Mouse (Mus musculus) intestine, embryonic 14.5 days (tissue): ENCODE results near the gene Egln1. TPM values are rescaled to one million over a fixed set of nuclear protein-coding genes. Genes with fewer than 3 reads are reported as not detected.
A peak's percentile ranks its signal among the peaks of the same experiment; 100 is the strongest.

Source experiments
- ATAC-seq: fragments of 200-750 bp; cut with Nextera tagmentation; replicated peaks from 2 replicates; pipeline ENCODE4 v1.8.0; 2017; ENCODE audit warnings: low read depth, moderate number of reproducible peaks, moderate TSS enrichment, moderate library complexity; ENCODE audit not compliant: low FRiP score, low TSS enrichment
- DNase-seq: peaks from one replicate; pipeline ENCODE4 v3.0.0-alpha.2; 2018; ENCODE audit warnings: low spot score
- H3K27ac ChIP-seq: fragments of 300-500 bp; sonication (generic); 2 replicates; pipeline ENCODE4 v1.5.1; 2014; ENCODE audit warnings: low read depth, mild to moderate bottlenecking, control low read depth
- H3K27me3 ChIP-seq: fragments of 300-500 bp; sonication (generic); replicated peaks from 2 replicates; pipeline ENCODE4 v1.6.1; 2014; ENCODE audit warnings: low read length, control low read depth; ENCODE audit not compliant: control insufficient read depth, insufficient read depth
- H3K36me3 ChIP-seq: fragments of 300-500 bp; sonication (generic); 2 replicates; pipeline ENCODE4 v1.6.1; 2014; ENCODE audit warnings: low read length, control low read depth; ENCODE audit not compliant: control insufficient read depth, insufficient read depth
- H3K4me1 ChIP-seq: fragments of 300-500 bp; sonication (generic); replicated peaks from 2 replicates; pipeline ENCODE4 v1.6.1; 2014; ENCODE audit warnings: low read length, control low read depth, mixed read lengths; ENCODE audit not compliant: control insufficient read depth, insufficient read depth
- H3K4me2 ChIP-seq: fragments of 300-500 bp; sonication (generic); 2 replicates; pipeline ENCODE4 v1.6.1; 2014; ENCODE audit warnings: low read length
- H3K4me3 ChIP-seq: fragments of 300-500 bp; sonication (generic); 2 replicates; pipeline ENCODE4 v1.5.1; 2014; ENCODE audit warnings: low read depth, low read length, control low read depth, mixed read lengths
- H3K9ac ChIP-seq: fragments of 300-500 bp; sonication (generic); 2 replicates; pipeline ENCODE4 v1.6.1; 2014; ENCODE audit warnings: mild to moderate bottlenecking, low read length
- H3K9me3 ChIP-seq: fragments of 300-500 bp; sonication (generic); 2 replicates; pipeline ENCODE4 v1.6.1; 2016; ENCODE audit warnings: low read length, control low read depth; ENCODE audit not compliant: control insufficient read depth
- WGBS: fragments of 180-500 bp; shearing (Covaris S2); extraction: QIAGEN DNeasy Blood & Tissue Kit; methylation state at CpG from one replicate; pipeline ENCODE4 v1.1.7; 2014; 5-methylcytosine and 5-hydroxymethylcytosine counted together
- polyA plus RNA-seq: library from polyadenylated mRNA; unstranded; fragments of >200 nt; fragmentation: Nextera tagmentation; extraction: Ambion mirVana; gene quantifications from 2 replicates; pipeline ENCODE4 v1.2.1, GENCODE M21; 2014

Gene Egln1
- polyA plus RNA-seq, 1 experiment from 2014 or later = 18.7 TPM

DNA sequence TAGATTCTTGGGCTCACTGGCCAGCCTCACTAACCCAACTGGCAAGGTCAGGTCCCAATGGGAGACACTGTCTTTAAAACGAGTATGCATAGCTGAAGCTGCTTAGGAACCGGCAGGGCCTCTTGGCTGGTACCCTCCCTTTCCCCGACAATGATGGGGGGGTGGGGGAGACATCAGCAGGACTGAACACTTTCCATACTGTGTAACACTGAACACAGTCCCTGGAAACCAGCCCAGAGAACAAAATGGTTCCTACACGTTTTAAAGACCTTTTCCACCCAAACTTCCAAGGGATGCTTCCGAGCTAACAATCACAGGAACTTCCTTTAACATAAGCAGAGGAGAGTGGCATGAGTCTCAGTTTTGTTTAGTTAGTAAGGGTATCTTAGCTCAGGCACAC, 14.0 kb downstream of the Egln1 start:
- WGBS = 91% methylated on average over 5 of the region's 5 CpGs
- no peak for ATAC-seq

DNA sequence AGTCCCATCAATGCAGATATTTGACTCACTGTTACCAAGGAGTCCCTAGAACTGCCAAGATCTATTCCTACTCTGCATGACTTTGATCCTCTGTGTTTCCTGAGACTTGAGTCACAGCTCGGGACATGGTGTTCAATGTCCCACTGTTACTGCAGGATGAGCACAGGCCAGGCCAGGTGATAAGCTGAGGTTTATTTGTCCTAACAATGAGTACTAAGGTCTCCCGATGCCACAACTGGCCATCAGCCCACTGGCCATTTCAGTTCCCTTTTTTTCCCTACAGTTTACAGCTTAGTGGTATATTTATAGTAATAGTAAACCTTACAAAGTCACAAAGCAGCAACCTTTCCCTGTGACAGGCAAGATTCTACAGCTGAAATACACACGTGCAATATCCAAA, 16.7 kb downstream of the Egln1 start:
- no peak for ATAC-seq
- Histone ChIP-seq H3K4me2 (no peak overlapping the region), H3K4me3 (no peak overlapping the region), H3K27ac (no peak overlapping the region), H3K9ac (no peak overlapping the region), H3K27me3 (no peaks in the 10 kb centered on the region), H3K4me1 (no peaks in the 10 kb centered on the region), H3K9me3 (no peaks in the 10 kb centered on the region), H3K36me3 (no peaks in the 10 kb centered on the region)
- no peak for DNase-seq
- WGBS = 83% methylated on average over 3 of the region's 3 CpGs

More for the DNA sequence above, 14.0 kb downstream of the Egln1 start:
- no peaks in the 10 kb centered on the region for H3K9me3 ChIP-seq
- no peak overlapping the region for H3K4me3 ChIP-seq
- no peaks in the 10 kb centered on the region for H3K4me1 ChIP-seq
- DNase-seq = no peak
- no peak overlapping the region for H3K9ac ChIP-seq
- H3K27me3 ChIP-seq = no peaks in the 10 kb centered on the region
- H3K36me3 ChIP-seq = peaks cover 11% of the 10 kb centered on the region
- H3K27ac ChIP-seq = no peak overlapping the region
- no peak overlapping the region for H3K4me2 ChIP-seq

DNA sequence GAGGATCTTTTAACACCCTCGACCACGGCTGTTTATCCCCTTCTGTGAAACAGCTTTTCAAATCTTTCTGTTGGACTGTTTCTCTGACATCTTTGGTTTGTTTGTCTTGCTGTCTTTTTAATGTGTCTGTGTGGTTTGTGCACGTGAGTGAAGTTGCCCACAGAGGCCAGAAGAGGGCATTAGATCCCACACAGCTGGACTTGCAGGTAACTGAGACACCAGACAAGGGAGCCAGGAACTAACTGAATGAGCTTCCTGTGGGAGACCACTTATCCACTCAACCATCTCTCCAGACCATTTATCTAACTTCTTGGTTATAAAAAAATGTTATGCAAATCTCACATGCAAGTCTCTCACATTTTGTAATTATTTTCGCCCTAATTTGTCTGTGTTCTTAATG, 18.5 kb downstream of the Egln1 start:
- H3K9me3 ChIP-seq = no peaks in the 10 kb centered on the region
- no peaks in the 10 kb centered on the region for H3K36me3 ChIP-seq
- WGBS = 82% methylated on average over 4 of the region's 4 CpGs
- peaks cover 12% of the 10 kb centered on the region; the same call in 1 of the 2 replicates for H3K4me1 ChIP-seq
- no peak for DNase-seq
- H3K4me2 ChIP-seq = no peak overlapping the region
- ATAC-seq = no peak
- no peaks in the 10 kb centered on the region for H3K27me3 ChIP-seq
- no peak overlapping the region for H3K9ac ChIP-seq
- H3K27ac ChIP-seq = no peak overlapping the region
- H3K4me3 ChIP-seq = no peak overlapping the region

DNA sequence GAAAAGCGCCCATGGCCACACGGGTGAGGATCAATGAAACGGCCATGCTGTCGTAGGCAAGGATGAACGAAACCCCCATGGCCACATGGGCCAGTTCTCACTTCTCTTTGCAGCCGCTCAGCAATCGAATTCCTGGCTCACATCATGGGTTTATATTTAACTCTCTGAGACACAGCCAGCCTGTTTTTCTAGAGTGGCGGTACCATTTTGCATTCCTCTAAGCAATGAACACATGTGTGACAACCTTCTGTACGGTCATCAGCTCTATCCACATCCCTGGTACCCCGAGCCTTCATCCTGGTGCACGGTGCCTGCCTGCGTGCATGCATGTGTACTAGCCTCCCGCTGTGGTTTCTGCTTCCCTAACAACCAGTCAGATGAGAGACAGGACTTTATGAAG, 19.0 kb downstream of the Egln1 start:
- DNase-seq (no peak), ATAC-seq (no peak)
- H3K27me3 ChIP-seq = no peaks in the 10 kb centered on the region
- no peaks in the 10 kb centered on the region for H3K36me3 ChIP-seq
- H3K4me2 ChIP-seq = no peak overlapping the region
- no peaks in the 10 kb centered on the region for H3K9me3 ChIP-seq
- no peak overlapping the region for H3K9ac ChIP-seq
- no peak overlapping the region for H3K4me3 ChIP-seq
- no peak overlapping the region for H3K27ac ChIP-seq
- H3K4me1 ChIP-seq = peaks cover 16% of the 10 kb centered on the region; the same call in 1 of the 2 replicates
- WGBS = 86% methylated on average over 13 of the region's 13 CpGs

DNA sequence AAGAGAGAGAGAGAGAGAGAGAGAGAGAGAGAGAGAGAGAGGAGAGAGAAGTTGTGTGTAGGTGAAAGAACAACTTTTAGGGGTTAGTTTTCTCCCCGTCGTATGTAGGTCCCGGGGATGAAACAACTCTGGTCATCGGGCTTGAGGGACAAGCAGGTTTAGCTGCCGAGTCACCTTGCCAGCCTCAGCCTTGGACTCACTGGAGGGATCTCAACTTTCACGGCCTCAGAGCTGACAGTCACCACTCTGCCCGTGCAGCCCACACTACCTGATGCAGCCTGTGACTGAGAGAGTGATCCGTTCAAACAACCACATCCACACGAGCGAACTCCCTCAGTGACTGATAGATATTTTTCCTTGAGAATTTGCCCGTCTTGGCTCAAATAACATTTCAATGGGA, 20.1 kb downstream of the Egln1 start:
- ATAC-seq (no peak), DNase-seq (no peak)
- no peak overlapping the region for H3K4me3 ChIP-seq
- H3K36me3 ChIP-seq = no peaks in the 10 kb centered on the region
- H3K4me2 ChIP-seq = no peak overlapping the region
- no peaks in the 10 kb centered on the region for H3K9me3 ChIP-seq
- H3K4me1 ChIP-seq = peaks cover 16% of the 10 kb centered on the region; the same call in 1 of the 2 replicates
- no peak overlapping the region for H3K9ac ChIP-seq
- H3K27ac ChIP-seq = no peak overlapping the region
- no peaks in the 10 kb centered on the region for H3K27me3 ChIP-seq
- 83% methylated on average over 11 of the region's 11 CpGs for WGBS

DNA sequence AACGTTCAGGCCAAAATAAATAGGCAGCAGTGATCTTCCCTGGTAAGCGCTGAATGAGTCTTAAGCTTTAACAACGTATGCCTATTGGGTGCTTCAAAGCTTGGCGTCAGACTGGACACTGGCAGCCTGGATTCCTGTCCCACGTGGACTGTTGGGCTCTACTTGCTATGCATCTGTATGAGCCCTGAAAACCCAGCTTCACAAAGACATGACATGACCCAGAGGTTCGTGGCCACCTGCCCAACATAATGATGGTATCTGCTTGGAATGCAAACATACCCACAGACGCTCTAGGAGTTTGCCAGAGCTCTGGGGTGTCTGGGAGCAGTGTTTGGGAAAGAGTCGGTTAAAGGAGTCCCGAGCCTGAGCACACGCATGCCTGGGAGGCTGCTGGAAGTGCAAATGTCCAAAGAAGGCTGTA, 22.8 kb downstream of the Egln1 start:
- ATAC-seq = peak; percentile 40; the same call in 1 of the 2 replicates
- 34% methylated on average over 10 of the region's 10 CpGs for WGBS
- no peaks in the 10 kb centered on the region for H3K36me3 ChIP-seq
- no peak overlapping the region for H3K4me2 ChIP-seq
- no peaks in the 10 kb centered on the region for H3K9me3 ChIP-seq
- no peak for DNase-seq
- H3K27ac ChIP-seq = peak overlapping the region; percentile 64
- H3K4me3 ChIP-seq = no peak overlapping the region
- H3K4me1 ChIP-seq = peaks cover 24% of the 10 kb centered on the region
- no peaks in the 10 kb centered on the region for H3K27me3 ChIP-seq
- H3K9ac ChIP-seq = no peak overlapping the region

DNA sequence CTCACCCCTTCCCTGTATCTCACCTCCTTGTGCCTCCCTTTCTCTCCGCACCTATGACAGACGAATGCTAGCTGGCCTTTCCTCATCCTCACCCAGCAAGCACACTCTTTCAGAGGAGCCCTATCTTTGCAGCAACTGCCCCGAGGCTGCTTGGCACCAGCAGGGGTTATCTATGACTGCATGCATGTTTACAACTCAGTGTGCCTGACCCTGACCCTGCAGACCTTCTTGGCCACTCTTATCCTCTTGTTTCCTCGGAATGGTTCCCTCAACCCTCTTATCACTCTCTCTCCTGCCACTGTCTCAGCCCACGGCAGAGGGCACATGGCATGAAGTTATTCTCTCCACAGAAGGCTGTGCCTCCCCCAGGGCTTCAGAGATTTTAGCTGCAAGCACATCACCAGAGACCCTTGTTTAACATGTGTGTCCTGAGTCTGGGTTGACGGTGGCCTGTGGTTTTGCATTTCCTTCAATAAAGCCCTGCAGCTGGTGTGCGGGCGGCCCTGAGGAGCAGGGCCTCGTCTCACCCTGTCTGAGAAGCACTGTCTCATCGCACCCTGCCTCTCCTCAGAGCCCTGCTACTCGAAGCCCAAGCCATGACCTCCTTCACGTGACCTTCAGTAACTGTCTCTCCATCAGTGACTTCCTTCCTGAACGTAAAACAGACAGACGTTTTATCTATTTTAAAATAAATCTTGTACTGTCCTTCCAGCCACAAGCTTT, 23.4 kb downstream of the Egln1 start:
- Histone ChIP-seq H3K4me2 (no peak overlapping the region), H3K4me3 (no peak overlapping the region), H3K27ac (peak overlapping the region; percentile 64), H3K9ac (no peak overlapping the region), H3K27me3 (no peaks in the 10 kb centered on the region), H3K9me3 (no peaks in the 10 kb centered on the region), H3K4me1 (peaks cover 24% of the 10 kb centered on the region), H3K36me3 (no peaks in the 10 kb centered on the region)
- DNase-seq (no peak), ATAC-seq (no peak)
- 43% methylated on average over 14 of the region's 14 CpGs for WGBS

DNA sequence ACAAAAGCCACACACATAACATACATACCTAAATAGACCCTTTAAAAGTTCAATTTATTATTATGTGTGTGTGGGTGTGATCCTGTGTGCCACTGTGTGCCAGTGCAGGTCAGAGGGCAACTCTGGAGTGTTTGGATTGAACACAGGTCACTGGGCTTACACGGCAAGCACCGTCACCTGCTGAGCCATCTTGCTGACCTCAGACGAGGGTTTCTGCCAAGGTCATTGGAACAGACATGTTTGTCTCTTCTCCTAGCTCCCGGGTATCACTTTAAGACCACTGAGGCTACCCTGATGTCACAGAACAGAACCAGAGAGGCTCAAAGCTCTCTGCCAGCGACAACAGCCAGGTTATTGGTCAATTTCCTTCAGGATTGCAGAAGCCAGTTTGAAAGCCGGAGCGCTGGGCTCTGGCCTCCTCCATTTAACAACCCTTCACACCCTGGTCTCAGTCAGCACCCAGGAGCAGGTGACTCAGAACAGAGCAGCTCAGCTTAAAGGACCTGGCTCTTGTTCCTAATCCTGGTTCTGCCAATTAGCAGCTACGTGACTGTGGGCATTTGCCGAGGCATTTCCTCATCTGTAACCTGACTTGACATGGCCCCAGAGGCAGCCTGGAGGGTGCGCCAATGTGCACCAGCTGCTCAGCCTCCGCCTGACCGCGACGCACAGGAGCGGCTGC, 25.0 kb downstream of the Egln1 start:
- no peak for ATAC-seq
- no peak overlapping the region for H3K4me3 ChIP-seq
- H3K27ac ChIP-seq = no peak overlapping the region
- no peak overlapping the region for H3K9ac ChIP-seq
- no peaks in the 10 kb centered on the region for H3K27me3 ChIP-seq
- DNase-seq = no peak
- no peaks in the 10 kb centered on the region for H3K9me3 ChIP-seq
- 87% methylated on average over 15 of the region's 15 CpGs for WGBS
- peaks cover 24% of the 10 kb centered on the region for H3K4me1 ChIP-seq
- no peak overlapping the region for H3K4me2 ChIP-seq
- no peaks in the 10 kb centered on the region for H3K36me3 ChIP-seq
